Mouse (Mus musculus) kidney, postnatal 0 days (tissue): ENCODE results near the gene Gm853. TPM values are rescaled to one million over a fixed set of nuclear protein-coding genes. Genes with fewer than 3 reads are reported as not detected.
A peak's percentile ranks its signal among the peaks of the same experiment; 100 is the strongest.

Experiments
- ATAC-seq: fragments of 200-750 bp; cut with Nextera tagmentation; replicated peaks from 2 replicates; pipeline ENCODE4 v1.8.0; 2017; ENCODE audit warnings: low read depth, moderate number of reproducible peaks, moderate TSS enrichment, moderate library complexity; ENCODE audit not compliant: low FRiP score
- DNase-seq: peaks from one replicate; pipeline ENCODE4 v3.0.0-alpha.2; 2016; ENCODE audit warnings: low spot score
- H3K27ac ChIP-seq: fragments of 300-500 bp; sonication (generic); 2 replicates; pipeline ENCODE4 v1.5.1; 2014; ENCODE audit warnings: mild to moderate bottlenecking
- H3K27me3 ChIP-seq: fragments of 300-500 bp; sonication (generic); 2 replicates; pipeline ENCODE4 v1.6.1; 2014; ENCODE audit warnings: low read length, mixed read lengths; ENCODE audit not compliant: insufficient read depth
- H3K36me3 ChIP-seq: fragments of 300-500 bp; sonication (generic); 2 replicates; pipeline ENCODE4 v1.6.1; 2014; ENCODE audit warnings: low read length, mixed read lengths; ENCODE audit not compliant: insufficient read depth
- H3K4me1 ChIP-seq: fragments of 300-500 bp; sonication (generic); replicated peaks from 2 replicates; pipeline ENCODE4 v1.6.1; 2014; ENCODE audit warnings: antibody characterized with exemption, low read length, mixed read lengths; ENCODE audit not compliant: insufficient read depth
- H3K4me2 ChIP-seq: fragments of 300-500 bp; sonication (generic); 2 replicates; pipeline ENCODE4 v1.6.1; 2014; ENCODE audit warnings: mild to moderate bottlenecking, low read length, moderate library complexity, mixed read lengths
- H3K4me3 ChIP-seq: fragments of 300-500 bp; sonication (generic); replicated peaks from 2 replicates; pipeline ENCODE4 v1.5.1; 2014; ENCODE audit warnings: low read depth, low read length
- H3K9ac ChIP-seq: fragments of 300-500 bp; sonication (generic); 2 replicates; pipeline ENCODE4 v1.6.1; 2014; ENCODE audit warnings: low read depth, low read length
- H3K9me3 ChIP-seq: fragments of 300-500 bp; sonication (generic); replicated peaks from 2 replicates; pipeline ENCODE4 v1.6.1; 2016; ENCODE audit warnings: low read length, inconsistent platforms, mixed read lengths
- CTCF ChIP-seq: IDR thresholded peaks from 2 replicates; pipeline ENCODE4 v1.5.1; 2016; ENCODE audit warnings: antibody characterized with exemption, low read depth, mild to moderate bottlenecking, moderate library complexity
- WGBS: fragments of 180-500 bp; shearing (Covaris S2); extraction: QIAGEN DNeasy Blood & Tissue Kit; methylation state at CpG from one replicate; pipeline ENCODE4 v1.1.7; 2014; 5-methylcytosine and 5-hydroxymethylcytosine counted together
- polyA plus RNA-seq: library from polyadenylated mRNA; unstranded; fragments of >200 nt; fragmentation: Nextera tagmentation; extraction: Ambion mirVana; gene quantifications from 2 replicates; pipeline ENCODE4 v1.2.1, GENCODE M21; 2015

The Gm853 gene
- polyA plus RNA-seq, 1 experiment from 2014 or later: 14.3 TPM

- no peak for TF ChIP-seq CTCF
- H3K4me1 ChIP-seq: no peaks in the 10 kb centered on the region
- no peak overlapping the region for H3K27ac ChIP-seq
- WGBS: 13% methylated on average over 8 of the region's 8 CpGs
- H3K27me3 ChIP-seq: no peaks in the 10 kb centered on the region
- no peaks in the 10 kb centered on the region for H3K9me3 ChIP-seq
- no peaks in the 10 kb centered on the region for H3K36me3 ChIP-seq
- no peak overlapping the region for H3K4me3 ChIP-seq
- ATAC-seq (no peak), DNase-seq (peak; percentile 80)
- H3K9ac ChIP-seq: no peak overlapping the region
- no peak overlapping the region for H3K4me2 ChIP-seq
Observed at GRCm38 (mm10) chr4:130236361-130236760, 14.2 kb upstream of the Gm853 start.

GRCm38 (mm10) chr4:130224071-130224470 is 1.9 kb upstream of the Gm853 start:
- no peak overlapping the region for H3K4me3 ChIP-seq
- H3K27ac ChIP-seq: no peak overlapping the region
- H3K9ac ChIP-seq: no peak overlapping the region
- H3K27me3 ChIP-seq: 0 out of 2 replicates have a peak, but pooled peaks cover 2% of the 10 kb centered on the region
- ATAC-seq (no peak), DNase-seq (no peak)
- no peaks in the 10 kb centered on the region for H3K9me3 ChIP-seq
- no peak overlapping the region for H3K4me2 ChIP-seq
- no peaks in the 10 kb centered on the region for H3K4me1 ChIP-seq
- H3K36me3 ChIP-seq: no peaks in the 10 kb centered on the region
- no peak for TF ChIP-seq CTCF

GRCm38 (mm10) chr4:130220176-130220575 is 2.0 kb downstream of the Gm853 start:
- H3K27ac ChIP-seq: no peak overlapping the region
- TF ChIP-seq CTCF: no peak
- no peak overlapping the region for H3K9ac ChIP-seq
- H3K36me3 ChIP-seq: no peaks in the 10 kb centered on the region
- ATAC-seq (0 out of 2 replicates have a peak, but pooled peaks have one; percentile 54), DNase-seq (peak; percentile 11)
- no peaks in the 10 kb centered on the region for H3K4me1 ChIP-seq
- no peak overlapping the region for H3K4me3 ChIP-seq
- no peaks in the 10 kb centered on the region for H3K9me3 ChIP-seq
- 45% methylated on average over 9 of the region's 9 CpGs for WGBS
- H3K27me3 ChIP-seq: no peaks in the 10 kb centered on the region
- no peak overlapping the region for H3K4me2 ChIP-seq

GRCm38 (mm10) chr4:130215392-130215791 is 6.8 kb downstream of the Gm853 start:
- WGBS: 76% methylated on average over 8 of the region's 8 CpGs
- TF ChIP-seq CTCF: no peak
- Histone ChIP-seq H3K4me3 (no peak overlapping the region), H3K27ac (no peak overlapping the region), H3K9me3 (no peaks in the 10 kb centered on the region), H3K27me3 (no peaks in the 10 kb centered on the region), H3K4me2 (no peak overlapping the region), H3K36me3 (no peaks in the 10 kb centered on the region), H3K4me1 (no peaks in the 10 kb centered on the region), H3K9ac (no peak overlapping the region)
- peak; percentile 14 for DNase-seq
- no peak; the same call in 1 of the 2 replicates for ATAC-seq

- TF ChIP-seq CTCF: no peak
- DNase-seq: no peak
- Histone ChIP-seq H3K27ac (no peak overlapping the region), H3K4me2 (no peak overlapping the region), H3K4me1 (no peaks in the 10 kb centered on the region), H3K9ac (no peak overlapping the region), H3K9me3 (no peaks in the 10 kb centered on the region), H3K36me3 (no peaks in the 10 kb centered on the region), H3K27me3 (no peaks in the 10 kb centered on the region), H3K4me3 (no peak overlapping the region)
- no peak for ATAC-seq
- 74% methylated on average over 10 of the region's 10 CpGs for WGBS
Observed at GRCm38 (mm10) chr4:130213857-130214256, 8.3 kb downstream of the Gm853 start.

- no peak overlapping the region for H3K4me2 ChIP-seq
- H3K36me3 ChIP-seq: no peaks in the 10 kb centered on the region
- no peak overlapping the region for H3K27ac ChIP-seq
- 74% methylated on average over 4 of the region's 4 CpGs for WGBS
- H3K4me3 ChIP-seq: no peak overlapping the region
- DNase-seq (no peak), ATAC-seq (no peak)
- H3K9me3 ChIP-seq: no peaks in the 10 kb centered on the region
- no peaks in the 10 kb centered on the region for H3K4me1 ChIP-seq
- H3K9ac ChIP-seq: no peak overlapping the region
- no peak for TF ChIP-seq CTCF
- H3K27me3 ChIP-seq: no peaks in the 10 kb centered on the region
Observed at GRCm38 (mm10) chr4:130213197-130213596, 9.0 kb downstream of the Gm853 start.

- H3K9me3 ChIP-seq: no peaks in the 10 kb centered on the region
- TF ChIP-seq CTCF: no peak
- no peaks in the 10 kb centered on the region for H3K4me1 ChIP-seq
- H3K27ac ChIP-seq: no peak overlapping the region
- no peak overlapping the region for H3K4me2 ChIP-seq
- H3K27me3 ChIP-seq: no peaks in the 10 kb centered on the region
- DNase-seq: no peak
- ATAC-seq: no peak
- H3K9ac ChIP-seq: no peak overlapping the region
- no peak overlapping the region for H3K4me3 ChIP-seq
- 71% methylated on average over 7 of the region's 7 CpGs for WGBS
- no peaks in the 10 kb centered on the region for H3K36me3 ChIP-seq
Observed at GRCm38 (mm10) chr4:130212421-130212820, 9.8 kb downstream of the Gm853 start.
